Mouse (Mus musculus) B cell, adult 62 days (primary cell): ENCODE data around the gene Ccdc122. TPM values are rescaled to one million over a fixed set of nuclear protein-coding genes. Genes with fewer than 3 reads are reported as not detected.

ENCODE experiments used
- total RNA-seq: library from RNA; stranded (reverse); gene quantifications from 4 replicates; pipeline ENCODE4 v1.2.4, GENCODE M21; 2023

Ccdc122 gene
- 1.2 to 2.6 TPM (median 1.5 TPM) in 4 replicates for total RNA-seq

DNA sequence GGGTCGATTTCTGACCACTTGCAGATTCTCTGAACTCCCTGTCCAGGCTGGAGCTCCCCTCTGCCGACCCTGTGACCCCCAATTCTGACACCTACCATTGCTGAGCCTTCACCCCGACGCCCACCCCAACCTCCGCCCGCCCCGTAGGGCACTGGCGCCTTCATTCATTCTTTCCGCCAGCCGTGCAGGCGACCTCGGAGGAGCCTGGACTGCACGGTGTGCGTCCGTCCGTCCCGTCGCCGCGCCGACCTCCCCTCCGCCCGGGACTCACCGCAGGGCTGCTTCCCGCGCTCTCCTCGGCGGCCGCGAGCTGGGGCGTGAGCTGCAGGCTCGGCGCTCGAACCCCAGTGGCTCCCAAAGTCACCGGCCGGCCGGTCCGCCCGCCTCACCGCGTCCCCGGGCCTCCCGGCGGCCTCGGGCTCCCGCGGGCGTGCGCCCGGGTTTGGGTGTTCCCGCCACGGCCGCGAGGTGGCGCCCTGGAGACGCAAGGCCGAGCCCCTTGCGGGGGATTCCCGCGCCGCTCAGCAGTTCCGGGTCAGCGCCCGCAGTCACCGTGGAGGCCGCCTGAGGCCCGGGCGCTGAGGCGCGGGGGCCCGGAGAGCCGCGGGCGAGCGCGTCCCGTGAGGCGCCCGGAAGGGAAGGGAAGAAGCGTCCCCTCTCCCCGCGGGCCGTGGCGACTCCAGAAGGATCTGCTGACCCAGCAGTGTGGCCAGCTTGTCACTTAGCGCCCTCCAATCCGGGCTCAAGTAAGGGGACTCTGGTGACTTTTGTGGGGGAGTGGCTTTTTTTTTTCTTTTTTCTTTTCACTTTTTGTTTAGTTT is at the start of gene Ccdc122, which contains the start of gene Lacc1:
TSS of gene Ccdc122 (plus strand) at position 547 of the 821 bp plus-strand sequence.
TSS of gene Lacc1 (minus strand) at position 679 of the 821 bp plus-strand sequence.

DNA sequence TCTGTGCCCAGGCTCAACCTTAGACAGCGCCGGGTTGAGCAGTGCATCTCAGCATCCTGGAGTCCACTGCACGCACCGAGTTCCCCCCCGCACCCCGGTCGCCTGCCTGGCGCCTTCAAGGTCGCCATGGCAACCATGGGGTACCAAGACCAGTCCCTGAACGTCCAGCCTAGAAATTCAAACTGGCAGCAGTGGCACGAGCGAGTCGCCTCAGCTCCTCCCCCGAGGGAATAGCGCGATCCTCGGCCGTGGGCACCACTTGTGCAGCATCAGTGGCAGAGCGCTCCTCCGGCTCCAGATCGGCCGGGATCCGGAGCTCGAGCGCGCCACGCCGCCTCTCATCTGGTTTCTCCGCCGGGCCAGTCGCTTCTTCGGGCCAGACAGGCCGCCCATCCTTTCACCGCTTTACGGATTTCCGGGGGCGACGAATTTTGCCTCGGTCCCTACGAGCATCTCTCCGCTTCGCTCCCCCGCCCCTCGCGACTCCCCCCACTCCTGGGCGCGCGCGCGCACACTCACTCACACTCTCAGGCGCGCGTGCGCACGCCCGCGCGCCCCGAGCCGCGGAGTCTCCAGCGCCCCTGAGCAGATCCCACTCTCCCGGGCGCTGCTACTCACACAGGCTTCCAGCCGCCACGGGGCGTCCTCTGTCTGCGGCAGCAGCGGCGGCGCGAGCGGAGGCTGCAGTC is 119.8 kb downstream of the Ccdc122 start, which contains the start of gene Enox1:
TSS of gene Enox1 (plus strand) at position 542 of the 689 bp plus-strand sequence.

Other genes with a start within 250 kb of the Ccdc122 start
- 6.8 to 10.2 TPM (median 8.1 TPM) in 4 replicates for gene Lacc1, start 132 bp downstream of the Ccdc122 start, total RNA-seq
- gene Enox1, start 120.0 kb downstream of the Ccdc122 start, total RNA-seq: not detected in 4 replicates